Mouse (Mus musculus) E14TG2a.4 (cell line): Measurements from ENCODE around the gene Zg16.
A peak's percentile ranks its signal among the peaks of the same experiment; 100 is the strongest.

Experiments used
- H3K27me3 ChIP-seq: 2 replicates; pipeline ENCODE4 v1.6.1; 2014; ENCODE audit warnings: low read length, control low read depth; ENCODE audit not compliant: insufficient read depth
- H3K36me3 ChIP-seq: 2 replicates; pipeline ENCODE4 v1.6.1; 2014; ENCODE audit warnings: low read length, control low read depth; ENCODE audit not compliant: insufficient read depth
- H3K4me1 ChIP-seq: replicated peaks from 2 replicates; pipeline ENCODE4 v1.6.1; 2014; ENCODE audit warnings: low read depth, low read length, control low read depth
- H3K4me3 ChIP-seq: replicated peaks from 2 replicates; pipeline ENCODE4 v1.5.1; 2014; ENCODE audit warnings: mild to moderate bottlenecking, low read length
- H3K9me3 ChIP-seq: 2 replicates; pipeline ENCODE4 v1.6.1; 2014; ENCODE audit warnings: low read length, control low read depth
- CTCF ChIP-seq: conservative IDR thresholded peaks from 2 replicates; pipeline ENCODE4 v1.5.1; 2014; ENCODE audit warnings: low read length
- NANOG ChIP-seq: IDR thresholded peaks from 2 replicates; pipeline ENCODE4 v1.6.1; 2014; ENCODE audit warnings: borderline replicate concordance, low read length, mixed read lengths
- POU5F1 ChIP-seq: IDR thresholded peaks from 2 replicates; pipeline ENCODE4 v1.6.1; 2014; ENCODE audit warnings: low read length, borderline replicate concordance

The Zg16 gene

DNA sequence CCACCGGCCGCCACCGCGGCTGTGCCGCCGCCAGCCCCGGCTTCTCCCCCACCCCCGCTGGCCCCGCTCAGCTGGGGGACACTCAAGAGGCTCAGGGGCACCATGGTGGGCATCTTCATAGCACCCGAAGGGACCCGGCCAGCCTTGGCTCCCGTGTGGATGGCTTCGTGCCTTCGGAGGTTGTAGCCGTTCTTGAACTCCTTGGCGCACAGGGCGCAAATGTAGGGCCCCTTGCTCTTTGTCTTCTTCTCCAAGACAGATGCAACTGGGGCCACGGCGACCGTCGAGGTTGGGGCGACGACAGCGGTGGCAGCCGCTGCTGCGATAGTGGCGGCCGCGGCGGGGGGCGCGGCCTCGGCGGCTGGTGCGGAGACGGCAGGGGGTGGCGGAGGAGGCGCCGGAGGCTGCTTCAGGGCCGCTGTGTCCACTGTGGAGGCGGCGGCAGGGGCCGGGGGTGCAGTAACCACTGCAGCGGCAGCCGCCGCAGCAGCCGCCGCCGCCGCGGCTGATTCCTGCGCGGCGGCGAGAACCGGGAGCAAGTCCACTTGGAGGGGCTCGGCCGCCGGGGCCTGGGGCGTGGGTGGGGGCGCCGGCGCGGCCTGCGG, 61.5 kb downstream of the Zg16 start:
- no peaks in the 10 kb centered on the region for H3K27me3 ChIP-seq
- TF ChIP-seq CTCF (no peak), NANOG (no peak), POU5F1 (no peak)
- H3K4me3 ChIP-seq: peak overlapping the region; percentile 94
- peaks cover 73% of the 10 kb centered on the region for H3K4me1 ChIP-seq
- H3K9me3 ChIP-seq: no peaks in the 10 kb centered on the region
- H3K36me3 ChIP-seq: peaks cover 69% of the 10 kb centered on the region

GRCm38 (mm10) chr7:127024755-127025555, 62.2 kb downstream of the Zg16 start:
- peak overlapping the region; percentile 94 for H3K4me3 ChIP-seq
- TF ChIP-seq POU5F1: no peak
- TF ChIP-seq NANOG: no peak
- TF ChIP-seq CTCF: no peak; the same call in 1 of the 2 replicates
- H3K9me3 ChIP-seq: no peaks in the 10 kb centered on the region
- peaks cover 73% of the 10 kb centered on the region for H3K4me1 ChIP-seq
- no peaks in the 10 kb centered on the region for H3K27me3 ChIP-seq
- peaks cover 62% of the 10 kb centered on the region for H3K36me3 ChIP-seq

- H3K9me3 ChIP-seq: no peaks in the 10 kb centered on the region
- peaks cover 73% of the 10 kb centered on the region for H3K4me1 ChIP-seq
- H3K27me3 ChIP-seq: no peaks in the 10 kb centered on the region
- peaks cover 60% of the 10 kb centered on the region for H3K36me3 ChIP-seq
- H3K4me3 ChIP-seq: peak overlapping the region; percentile 94
- TF ChIP-seq NANOG (no peak), CTCF (no peak), POU5F1 (no peak)
Measured at GRCm38 (mm10) chr7:127023896-127024690, 63.0 kb downstream of the Zg16 start.

DNA sequence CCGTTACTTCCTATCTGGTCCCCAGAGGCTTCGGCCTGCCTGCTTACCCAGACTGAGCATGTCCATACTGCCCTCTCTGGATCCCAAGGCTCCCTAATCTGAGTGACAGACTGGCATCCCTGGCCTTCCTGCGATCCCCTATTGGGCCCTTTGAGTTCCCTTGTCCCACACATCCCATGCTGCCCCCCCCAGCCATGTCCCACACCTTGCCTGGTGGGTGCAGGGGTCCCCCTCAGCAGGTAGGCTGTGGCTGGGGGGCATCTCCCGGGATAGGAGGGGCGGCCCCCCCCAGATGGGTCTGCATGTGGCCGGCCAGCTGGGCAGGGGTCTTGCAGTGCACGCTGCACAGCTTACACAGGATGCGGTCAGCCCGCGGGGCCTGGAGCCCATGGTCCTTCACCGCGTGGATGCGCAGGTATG, 63.8 kb downstream of the Zg16 start:
- Histone ChIP-seq H3K4me1 (peaks cover 73% of the 10 kb centered on the region), H3K4me3 (peak overlapping the region; percentile 94), H3K27me3 (no peaks in the 10 kb centered on the region), H3K9me3 (no peaks in the 10 kb centered on the region), H3K36me3 (peaks cover 57% of the 10 kb centered on the region)
- TF ChIP-seq NANOG: no peak
- no peak for TF ChIP-seq CTCF
- no peak for TF ChIP-seq POU5F1

GRCm38 (mm10) chr7:127022528-127023271, 64.4 kb downstream of the Zg16 start:
- no peak for TF ChIP-seq NANOG
- no peak for TF ChIP-seq CTCF
- TF ChIP-seq POU5F1: no peak
- H3K4me1 ChIP-seq: peaks cover 73% of the 10 kb centered on the region
- H3K36me3 ChIP-seq: peaks cover 51% of the 10 kb centered on the region
- peak overlapping the region; percentile 94 for H3K4me3 ChIP-seq
- H3K9me3 ChIP-seq: no peaks in the 10 kb centered on the region
- H3K27me3 ChIP-seq: no peaks in the 10 kb centered on the region

GRCm38 (mm10) chr7:127021563-127022527, 65.3 kb downstream of the Zg16 start:
- peaks cover 50% of the 10 kb centered on the region for H3K36me3 ChIP-seq
- no peaks in the 10 kb centered on the region for H3K27me3 ChIP-seq
- H3K4me1 ChIP-seq: peaks cover 74% of the 10 kb centered on the region
- H3K4me3 ChIP-seq: peak overlapping the region; percentile 94
- H3K9me3 ChIP-seq: no peaks in the 10 kb centered on the region
- no peak for TF ChIP-seq NANOG
- no peak for TF ChIP-seq CTCF
- TF ChIP-seq POU5F1: no peak
